Mouse (Mus musculus) ES-E14 (cell line): Measurements from ENCODE around the gene Colq. TPM values are rescaled to one million over a fixed set of nuclear protein-coding genes. Genes with fewer than 3 reads are reported as not detected.

ENCODE experiments used
- DNase-seq: peaks from one replicate; pipeline ENCODE4 v3.0.0-alpha.2; 2013; ENCODE audit warnings: low read depth, low spot score
- H3K27ac ChIP-seq: 2 replicates; pipeline ENCODE4 v1.5.1; 2012; ENCODE audit warnings: low read depth, mild to moderate bottlenecking, low read length, moderate library complexity, mixed read lengths; ENCODE audit not compliant: poor library complexity, insufficient read depth, severe bottlenecking
- H3K36me3 ChIP-seq: 2 replicates; pipeline ENCODE4 v1.6.1; 2012; ENCODE audit warnings: mild to moderate bottlenecking, low read length, moderate library complexity, mixed read lengths; ENCODE audit not compliant: control insufficient read depth, poor library complexity, insufficient read depth, severe bottlenecking
- H3K4me1 ChIP-seq, 2 experiments: fragments of 150-350 bp in 1 of 2; sonication (generic) in 1 of 2; 2 replicates each; pipeline ENCODE4 v1.6.1; 2012; ENCODE audit warnings: low read length in 2 of 2, mild to moderate bottlenecking in 1 of 2, mixed read lengths in 1 of 2; ENCODE audit not compliant: control insufficient read depth in 2 of 2, insufficient read depth in 2 of 2, poor library complexity in 1 of 2
- H3K4me3 ChIP-seq, 2 experiments: fragments of 150-350 bp in 1 of 2; sonication (generic) in 1 of 2; 2 replicates each; pipeline ENCODE4 v1.5.1; 2012; ENCODE audit warnings: low read length in 2 of 2, low read depth in 1 of 2, mild to moderate bottlenecking in 1 of 2, mixed read lengths in 1 of 2; ENCODE audit not compliant: insufficient read depth in 1 of 2, poor library complexity in 1 of 2, severe bottlenecking in 1 of 2
- H3K9ac ChIP-seq: 2 replicates; pipeline ENCODE4 v1.6.1; 2012; ENCODE audit warnings: low read depth, mild to moderate bottlenecking, low read length, mixed read lengths; ENCODE audit not compliant: poor library complexity, insufficient read depth, severe bottlenecking
- H3K9me3 ChIP-seq: fragments of 150-350 bp; sonication (generic); 2 replicates; pipeline ENCODE4 v1.6.1; 2012; ENCODE audit warnings: low read depth, mild to moderate bottlenecking, low read length; ENCODE audit not compliant: control insufficient read depth, insufficient read depth
- CHD2 ChIP-seq: IDR thresholded peaks from 2 replicates; pipeline ENCODE4 v1.6.1; 2014; ENCODE audit warnings: mild to moderate bottlenecking, low read depth, low read length, inconsistent platforms
- HCFC1 ChIP-seq: IDR thresholded peaks from 2 replicates; pipeline ENCODE4 v1.6.1; 2012; ENCODE audit warnings: low read length, inconsistent platforms, borderline replicate concordance; ENCODE audit not compliant: insufficient read depth
- MAFK ChIP-seq: IDR thresholded peaks from 2 replicates; pipeline ENCODE4 v1.6.1; 2014; ENCODE audit warnings: mild to moderate bottlenecking, low read depth, low read length, inconsistent platforms; ENCODE audit not compliant: insufficient read depth
- ZC3H11A ChIP-seq: IDR thresholded peaks from 2 replicates; pipeline ENCODE4 v1.6.1; 2012; ENCODE audit warnings: low read depth, mild to moderate bottlenecking, inconsistent platforms, low read length, borderline replicate concordance
- ZNF384 ChIP-seq: IDR thresholded peaks from 2 replicates; pipeline ENCODE4 v1.6.1; 2012; ENCODE audit warnings: low read depth, low read length, inconsistent platforms
- in situ Hi-C, 2 experiments: fragments of 600-800 bp; cut with MboI; formaldehyde crosslinking; loops; one replicate each; pipeline ENCODE4 v1.15.1; 2025; ENCODE audit warnings: low sequenced_read_pairs in 2 of 2, inconsistent platforms in 1 of 2; ENCODE audit not compliant: unreplicated experiment in 2 of 2
- total RNA-seq: library from RNA; depleted of rRNA; stranded (reverse); fragments of 300-350 nt; gene quantifications from 2 replicates; pipeline ENCODE4 v1.2.3, GENCODE M21; 2012

Colq gene
- total RNA-seq, 1 experiment = 0.18 TPM

- TF ChIP-seq ZNF384 (no peak), ZC3H11A (no peak), CHD2 (no peak), HCFC1 (no peak), MAFK (no peak)
- H3K4me1 ChIP-seq = peaks cover 2 to 6% of the 10 kb centered on the region in 2 experiments; a peak in 2 of 4 replicates
- no peak overlapping the region for H3K4me3 ChIP-seq
- H3K27ac ChIP-seq = no peak overlapping the region
- in situ Hi-C loops = no loop called here
- no peak for DNase-seq
- H3K9ac ChIP-seq = no peak overlapping the region
- H3K9me3 ChIP-seq = no peaks in the 10 kb centered on the region
- no peaks in the 10 kb centered on the region for H3K36me3 ChIP-seq
These were observed 60.3 kb downstream of the Colq start for GRCm38 (mm10) chr14:31530847-31531246.

GRCm38 (mm10) chr14:31525040-31525810 is 65.9 kb downstream of the Colq start:
- in situ Hi-C loops = no loop called here
- Histone ChIP-seq H3K4me1 (peaks cover 2 to 10% of the 10 kb centered on the region in 2 experiments; a peak in 2 of 4 replicates), H3K36me3 (no peaks in the 10 kb centered on the region), H3K27ac (no peak overlapping the region; the same call in 1 of the 2 replicates), H3K4me3 (no peak overlapping the region), H3K9me3 (no peaks in the 10 kb centered on the region), H3K9ac (no peak overlapping the region)
- no peak for DNase-seq
- no peak for TF ChIP-seq ZC3H11A
- no peak for TF ChIP-seq HCFC1
- no peak for TF ChIP-seq ZNF384
- no peak for TF ChIP-seq MAFK
- TF ChIP-seq CHD2 = no peak

GRCm38 (mm10) chr14:31521318-31521717 is 69.8 kb downstream of the Colq start:
- Histone ChIP-seq H3K9ac (no peak overlapping the region), H3K4me1 (peaks cover 2 to 9% of the 10 kb centered on the region in 2 experiments; a peak in 2 of 4 replicates), H3K9me3 (no peaks in the 10 kb centered on the region), H3K4me3 (no peak overlapping the region), H3K36me3 (no peaks in the 10 kb centered on the region), H3K27ac (no peak overlapping the region)
- TF ChIP-seq MAFK (no peak), CHD2 (no peak), HCFC1 (no peak), ZNF384 (no peak), ZC3H11A (no peak)
- no peak for DNase-seq
- in situ Hi-C loops = no loop called here

GRCm38 (mm10) chr14:31519165-31519564 is 72.0 kb downstream of the Colq start:
- Histone ChIP-seq H3K4me1 (peaks cover 2 to 9% of the 10 kb centered on the region in 2 experiments; a peak in 2 of 4 replicates), H3K27ac (no peak overlapping the region), H3K9ac (no peak overlapping the region), H3K9me3 (no peaks in the 10 kb centered on the region), H3K4me3 (no peak overlapping the region), H3K36me3 (no peaks in the 10 kb centered on the region)
- TF ChIP-seq HCFC1 (no peak), ZC3H11A (no peak), CHD2 (no peak), MAFK (no peak)
- in situ Hi-C loops = no loop called here
- DNase-seq = no peak
